Mouse (Mus musculus): ENCODE measurements at regions not wholly inside any gene's neighbourhood (a gene's known extent, or its start where the extent isn't known, plus 50 kb on each side); places are given as distances from the start of the nearest gene placed in this dataset.

DNA sequence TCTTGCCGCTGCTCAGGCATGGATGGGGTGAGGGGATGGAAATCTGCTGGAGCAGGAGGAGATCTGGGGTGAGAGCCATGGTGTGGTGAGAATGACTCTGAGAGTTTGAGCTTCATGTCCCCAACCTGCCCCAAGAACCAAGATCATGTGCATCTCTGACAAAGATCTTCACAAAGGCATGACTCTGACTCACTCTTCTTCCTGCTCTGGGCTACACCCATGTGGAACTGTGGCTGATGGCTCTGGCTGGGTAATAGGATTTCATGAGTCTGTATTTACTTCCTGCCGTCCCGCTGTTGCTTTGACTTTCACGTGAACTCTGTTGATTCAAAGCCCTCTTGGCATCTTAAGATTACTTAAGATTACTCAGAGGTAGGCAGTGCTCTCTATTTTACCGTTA, 151.8 kb upstream of the Hmga2 start:
- Histone ChIP-seq H3K4me3 (replicated peaks in 1 of 3; ENCODE audit: low read depth in 2 of 3, low read length in 2 of 3, poor library complexity in 1 of 3) (no peak overlapping the region), H3K9me3 (replicated peaks; ENCODE audit: low read length) (peaks cover 75% of the 10 kb centered on the region), H3K27me3 (replicated peaks) (no peaks in the 10 kb centered on the region), H3K4me1 (ENCODE audit: control insufficient read depth in 1 of 2, insufficient read depth in 2 of 2) (no peaks in the 10 kb centered on the region), H3K9ac (ENCODE audit: insufficient read depth, low read depth) (no peak overlapping the region), H3K27ac (ENCODE audit: insufficient read depth, low read depth) (no peak overlapping the region), H3K79me2 (replicated peaks; ENCODE audit: control insufficient read depth, extremely low read depth, insufficient read depth, poor library complexity, severe bottlenecking) (no peaks in the 10 kb centered on the region), H3K4me2 (ENCODE audit: insufficient read depth, low read depth, poor library complexity, severe bottlenecking) (no peak overlapping the region), H3K36me3 (replicated peaks in 1 of 2; ENCODE audit: control insufficient read depth in 1 of 2, insufficient read depth in 1 of 2, low read length in 1 of 2) (no peaks in the 10 kb centered on the region)
- in situ Hi-C loops (cut with MboI; ENCODE audit: low pct_ligation_motif_present, low pct_unique_long_range_greater_than_20kb, low sequenced_read_pairs) (no loop called here), dilution Hi-C loops (cut with MboI; ENCODE audit: extremely low pct_ligation_motif_present, extremely low pct_unique_long_range_greater_than_20kb, low sequenced_read_pairs) (no loop called here)
- DNase-seq (ENCODE audit: extremely low read depth) = no peak
- TF ChIP-seq EP300 (IDR thresholded peaks at IDR 0.05; ENCODE audit: low read length) (no peak), ETS1 (conservative IDR thresholded peaks at IDR 0.05; ENCODE audit: low read depth, low read length) (no peak), MAZ (IDR thresholded peaks at IDR 0.05; ENCODE audit: low read depth, low read length) (no peak)

DNA sequence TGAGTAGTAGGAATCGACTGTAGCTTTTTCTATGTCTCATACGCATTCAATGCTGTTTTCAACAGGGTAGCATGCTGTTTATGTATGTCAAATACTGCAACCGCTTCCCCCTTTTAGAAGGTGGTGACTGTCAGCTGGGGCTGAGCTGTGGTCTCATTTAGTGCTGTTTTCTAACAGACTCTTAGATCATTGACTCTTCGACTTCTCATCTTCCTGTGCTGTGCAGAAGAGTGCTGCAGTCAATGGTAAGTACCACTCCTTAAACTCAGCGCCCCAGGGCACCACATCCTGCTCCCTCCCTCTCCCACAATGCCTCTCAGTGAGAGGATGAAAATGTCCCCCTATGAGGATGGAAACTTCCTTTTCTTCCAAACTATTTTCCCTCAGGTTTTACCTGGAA, 149.2 kb upstream of the Hmga2 start:
- H3K4me2 ChIP-seq (ENCODE audit: insufficient read depth, low read depth, poor library complexity, severe bottlenecking) = no peak overlapping the region
- H3K79me2 ChIP-seq (replicated peaks; ENCODE audit: control insufficient read depth, extremely low read depth, insufficient read depth, poor library complexity, severe bottlenecking) = no peaks in the 10 kb centered on the region
- dilution Hi-C loops (cut with MboI; ENCODE audit: extremely low pct_ligation_motif_present, extremely low pct_unique_long_range_greater_than_20kb, low sequenced_read_pairs) (no loop called here), in situ Hi-C loops (cut with MboI; ENCODE audit: low pct_ligation_motif_present, low pct_unique_long_range_greater_than_20kb, low sequenced_read_pairs) (no loop called here)
- peaks cover 67% of the 10 kb centered on the region for H3K9me3 ChIP-seq (replicated peaks; ENCODE audit: low read length)
- H3K4me1 ChIP-seq (ENCODE audit: control insufficient read depth in 1 of 2, insufficient read depth in 2 of 2) = no peaks in the 10 kb centered on the region
- DNase-seq (ENCODE audit: extremely low read depth) = no peak
- no peak overlapping the region for H3K27ac ChIP-seq (ENCODE audit: insufficient read depth, low read depth)
- H3K9ac ChIP-seq (ENCODE audit: insufficient read depth, low read depth) = no peak overlapping the region
- no peaks in the 10 kb centered on the region for H3K36me3 ChIP-seq (replicated peaks in 1 of 2; ENCODE audit: control insufficient read depth in 1 of 2, insufficient read depth in 1 of 2, low read length in 1 of 2)
- TF ChIP-seq EP300 (IDR thresholded peaks at IDR 0.05; ENCODE audit: low read length) = no peak
- TF ChIP-seq MAX (IDR thresholded peaks at IDR 0.05; ENCODE audit: low read length) = no peak
- TF ChIP-seq CTCF (conservative IDR thresholded peaks at IDR 0.05 in 1 of 2, IDR thresholded peaks at IDR 0.05 in 1 of 2; ENCODE audit: low read depth in 2 of 2, low read length in 2 of 2) = no peak
- TF ChIP-seq CHD2 (IDR thresholded peaks at IDR 0.05; ENCODE audit: low read length) = no peak
- TF ChIP-seq KAT2A (IDR thresholded peaks at IDR 0.05; ENCODE audit: insufficient replicate concordance, low read length) = no peak
- no peak for TF ChIP-seq USF2 (conservative IDR thresholded peaks at IDR 0.05; ENCODE audit: low read depth, low read length)
- TF ChIP-seq ETS1 (conservative IDR thresholded peaks at IDR 0.05; ENCODE audit: low read depth, low read length) = no peak
- no peak for TF ChIP-seq ZMIZ1 (IDR thresholded peaks at IDR 0.05; ENCODE audit: low read depth, low read length)
- TF ChIP-seq MEF2A (IDR thresholded peaks at IDR 0.05; ENCODE audit: borderline replicate concordance, low read depth, low read length) = no peak
- H3K27me3 ChIP-seq (replicated peaks) = no peaks in the 10 kb centered on the region
- H3K4me3 ChIP-seq (replicated peaks in 1 of 3; ENCODE audit: low read depth in 2 of 3, low read length in 2 of 3, poor library complexity in 1 of 3) = no peak overlapping the region

- in situ Hi-C loops (cut with MboI; ENCODE audit: low pct_ligation_motif_present, low pct_unique_long_range_greater_than_20kb, low sequenced_read_pairs) = no loop called here
- H3K4me3 ChIP-seq (replicated peaks in 1 of 3; ENCODE audit: low read depth in 2 of 3, low read length in 2 of 3, poor library complexity in 1 of 3) = no peak overlapping the region
- no peaks in the 10 kb centered on the region for H3K4me1 ChIP-seq (ENCODE audit: control insufficient read depth in 1 of 2, insufficient read depth in 2 of 2)
- no peaks in the 10 kb centered on the region for H3K79me2 ChIP-seq (replicated peaks; ENCODE audit: control insufficient read depth, extremely low read depth, insufficient read depth, poor library complexity, severe bottlenecking)
- no peak for DNase-seq (ENCODE audit: extremely low read depth)
- H3K9me3 ChIP-seq (replicated peaks; ENCODE audit: low read length) = peaks cover 61% of the 10 kb centered on the region
- H3K36me3 ChIP-seq (replicated peaks in 1 of 2; ENCODE audit: control insufficient read depth in 1 of 2, insufficient read depth in 1 of 2, low read length in 1 of 2) = no peaks in the 10 kb centered on the region
- dilution Hi-C loops (cut with MboI; ENCODE audit: extremely low pct_ligation_motif_present, extremely low pct_unique_long_range_greater_than_20kb, low sequenced_read_pairs) = no loop called here
- TF ChIP-seq TBP (conservative IDR thresholded peaks at IDR 0.05; ENCODE audit: low read depth, low read length) = no peak
- TF ChIP-seq TCF12 (IDR thresholded peaks at IDR 0.05; ENCODE audit: low read depth, low read length) = no peak
- no peak for TF ChIP-seq RCOR1 (conservative IDR thresholded peaks at IDR 0.05; ENCODE audit: low read depth, low read length)
- no peak for TF ChIP-seq ZKSCAN1 (IDR thresholded peaks at IDR 0.05; ENCODE audit: borderline replicate concordance, low read depth, low read length)
- TF ChIP-seq CHD1 (IDR thresholded peaks at IDR 0.05; ENCODE audit: low read depth, low read length) = no peak
- no peak for TF ChIP-seq NRF1 (IDR thresholded peaks at IDR 0.05; ENCODE audit: low read depth, low read length)
- TF ChIP-seq SIN3A (IDR thresholded peaks at IDR 0.05; ENCODE audit: low read length) = no peak
- TF ChIP-seq MAX (IDR thresholded peaks at IDR 0.05; ENCODE audit: low read length) = no peak
- TF ChIP-seq MAZ (IDR thresholded peaks at IDR 0.05; ENCODE audit: low read depth, low read length) = no peak
- no peak for TF ChIP-seq CTCF (conservative IDR thresholded peaks at IDR 0.05 in 1 of 2, IDR thresholded peaks at IDR 0.05 in 1 of 2; ENCODE audit: low read depth in 2 of 2, low read length in 2 of 2)
- TF ChIP-seq ZMIZ1 (IDR thresholded peaks at IDR 0.05; ENCODE audit: low read depth, low read length) = no peak
- TF ChIP-seq MXI1 (IDR thresholded peaks at IDR 0.05; ENCODE audit: low read depth, low read length) = no peak
- TF ChIP-seq POLR2AphosphoS2 (IDR thresholded peaks at IDR 0.05; ENCODE audit: low read depth, low read length) = no peak
- TF ChIP-seq USF2 (conservative IDR thresholded peaks at IDR 0.05; ENCODE audit: low read depth, low read length) = no peak
- no peak for TF ChIP-seq JUND (conservative IDR thresholded peaks at IDR 0.05; ENCODE audit: low read depth, low read length)
- TF ChIP-seq PAX5 (IDR thresholded peaks at IDR 0.05; ENCODE audit: low read length) = no peak
- TF ChIP-seq GABPA (IDR thresholded peaks at IDR 0.05; ENCODE audit: insufficient replicate concordance, low read depth, low read length) = no peak
- no peak overlapping the region for H3K27ac ChIP-seq (ENCODE audit: insufficient read depth, low read depth)
- no peak overlapping the region for H3K9ac ChIP-seq (ENCODE audit: insufficient read depth, low read depth)
- H3K27me3 ChIP-seq (replicated peaks) = no peaks in the 10 kb centered on the region
- H3K4me2 ChIP-seq (ENCODE audit: insufficient read depth, low read depth, poor library complexity, severe bottlenecking) = no peak overlapping the region
Observed at GRCm38 (mm10) chr10:120624203-120624942, 148.1 kb upstream of the Hmga2 start.

Measured in CH12.LX (cell line).